Mouse (Mus musculus) limb, embryonic 14.5 days (tissue): ENCODE data around the gene Grik2. TPM values are rescaled to one million over a fixed set of nuclear protein-coding genes. Genes with fewer than 3 reads are reported as not detected.
"Not testable (repeated sequence)": the region's sequence is repeated elsewhere in the genome, so short reads cannot be mapped to it uniquely, and the experiment has no call there.

ENCODE experiments used
- ATAC-seq: fragments of 200-750 bp; cut with Nextera tagmentation; 2 replicates; pipeline ENCODE4 v1.8.0; 2017; ENCODE audit warnings: low read depth, moderate number of reproducible peaks, moderate TSS enrichment; ENCODE audit not compliant: low FRiP score
- DNase-seq: peaks from one replicate; pipeline ENCODE4 v3.0.0-alpha.2; 2015; ENCODE audit warnings: low spot score
- H3K27ac ChIP-seq: fragments of 300-500 bp; sonication (generic); replicated peaks from 2 replicates; pipeline ENCODE4 v1.5.1; 2014; ENCODE audit warnings: low read depth, mild to moderate bottlenecking, low read length, moderate library complexity, mixed read lengths
- H3K27me3 ChIP-seq: fragments of 300-500 bp; sonication (generic); 2 replicates; pipeline ENCODE4 v1.6.1; 2014; ENCODE audit warnings: low read length, mixed read lengths; ENCODE audit not compliant: control insufficient read depth, insufficient read depth
- H3K36me3 ChIP-seq: fragments of 300-500 bp; sonication (generic); 2 replicates; pipeline ENCODE4 v1.6.1; 2014; ENCODE audit warnings: mild to moderate bottlenecking, low read length, moderate library complexity, mixed read lengths; ENCODE audit not compliant: control insufficient read depth, insufficient read depth
- H3K4me1 ChIP-seq: fragments of 300-500 bp; sonication (generic); 2 replicates; pipeline ENCODE4 v1.6.1; 2014; ENCODE audit warnings: antibody characterized with exemption, low read length, mixed read lengths; ENCODE audit not compliant: control insufficient read depth, insufficient read depth
- H3K4me2 ChIP-seq: fragments of 300-500 bp; sonication (generic); replicated peaks from 2 replicates; pipeline ENCODE4 v1.6.1; 2014; ENCODE audit warnings: low read depth, mild to moderate bottlenecking, low read length, moderate library complexity; ENCODE audit not compliant: severe bottlenecking
- H3K4me3 ChIP-seq: fragments of 300-500 bp; sonication (generic); replicated peaks from 2 replicates; pipeline ENCODE4 v1.5.1; 2014; ENCODE audit warnings: low read length
- H3K9ac ChIP-seq: fragments of 300-500 bp; sonication (generic); 2 replicates; pipeline ENCODE4 v1.6.1; 2014; ENCODE audit warnings: mild to moderate bottlenecking, low read depth, low read length, moderate library complexity; ENCODE audit not compliant: severe bottlenecking
- H3K9me3 ChIP-seq: fragments of 300-500 bp; sonication (generic); 2 replicates; pipeline ENCODE4 v1.6.1; 2016; ENCODE audit warnings: low read length; ENCODE audit not compliant: control insufficient read depth
- POLR2A ChIP-seq: fragments of 200-500 bp; IDR thresholded peaks from 2 replicates; pipeline ENCODE4 v1.8.0; 2012; ENCODE audit warnings: inconsistent platforms, mild to moderate bottlenecking, moderate library complexity, borderline replicate concordance; ENCODE audit not compliant: insufficient read depth, insufficient read length; ENCODE audit errors: extremely low read depth
- WGBS: fragments of 180-500 bp; shearing (Covaris S2); extraction: QIAGEN DNeasy Blood & Tissue Kit; methylation state at CpG from one replicate; pipeline ENCODE4 v1.1.7; 2014; 5-methylcytosine and 5-hydroxymethylcytosine counted together
- polyA plus RNA-seq, 2 experiments: library from polyadenylated mRNA; depleted of rRNA in 1 of 2; stranded (reverse) in 1 of 2; unstranded in 1 of 2; fragments of >200 nt; fragmentation: Nextera tagmentation in 1 of 2; extraction: Ambion mirVana in 1 of 2; gene quantifications; 2 replicates each; pipeline versions ENCODE4 v1.2.1 to v1.2.3; 2012 to 2014

The Grik2 gene
- polyA plus RNA-seq, 2 experiments, result 2.7 to 3.5 TPM

GRCm38 (mm10) chr10:49191291-49191690 lies 597.3 kb downstream of the Grik2 start:
- no peaks in the 10 kb centered on the region for H3K36me3 ChIP-seq
- no peaks in the 10 kb centered on the region for H3K4me1 ChIP-seq
- H3K27ac ChIP-seq, result no peak overlapping the region
- no peak overlapping the region for H3K9ac ChIP-seq
- no peak overlapping the region for H3K4me2 ChIP-seq
- DNase-seq, result no peak
- H3K4me3 ChIP-seq, result no peak overlapping the region
- H3K9me3 ChIP-seq, result no peaks in the 10 kb centered on the region
- no peak for TF ChIP-seq POLR2A
- 27% methylated on average over 1 of the region's 1 CpGs for WGBS
- ATAC-seq, result no peak
- H3K27me3 ChIP-seq, result no peaks in the 10 kb centered on the region

GRCm38 (mm10) chr10:49154134-49154533 lies 634.4 kb downstream of the Grik2 start:
- Histone ChIP-seq H3K9me3 (no peaks in the 10 kb centered on the region), H3K27ac (no peak overlapping the region), H3K4me2 (no peak overlapping the region), H3K27me3 (no peaks in the 10 kb centered on the region), H3K9ac (no peak overlapping the region), H3K4me1 (no peaks in the 10 kb centered on the region), H3K36me3 (no peaks in the 10 kb centered on the region), H3K4me3 (no peak overlapping the region)
- DNase-seq (no peak), ATAC-seq (no peak)
- TF ChIP-seq POLR2A, result no peak
- WGBS, result 79% methylated on average over 4 of the region's 4 CpGs

- 90% methylated on average over 4 of the region's 4 CpGs for WGBS
Measured at GRCm38 (mm10) chr10:49151496-49151895, 637.1 kb downstream of the Grik2 start.

GRCm38 (mm10) chr10:49149714-49150113 lies 638.9 kb downstream of the Grik2 start:
- DNase-seq (no peak), ATAC-seq (no peak)
- WGBS, result 75% methylated on average over 4 of the region's 4 CpGs
- TF ChIP-seq POLR2A, result no peak
- Histone ChIP-seq H3K4me1 (no peaks in the 10 kb centered on the region), H3K9ac (no peak overlapping the region), H3K9me3 (no peaks in the 10 kb centered on the region), H3K36me3 (no peaks in the 10 kb centered on the region), H3K27ac (no peak overlapping the region), H3K4me2 (no peak overlapping the region), H3K27me3 (no peaks in the 10 kb centered on the region), H3K4me3 (no peak overlapping the region)

More at GRCm38 (mm10) chr10:49151496-49151895, 637.1 kb downstream of the Grik2 start:
- not testable (repeated sequence) for H3K27me3 ChIP-seq, H3K9ac ChIP-seq, H3K36me3 ChIP-seq, H3K4me3 ChIP-seq, H3K9me3 ChIP-seq, ATAC-seq, DNase-seq, H3K4me1 ChIP-seq, H3K4me2 ChIP-seq, H3K27ac ChIP-seq

GRCm38 (mm10) chr10:49142658-49143057 lies 645.9 kb downstream of the Grik2 start:
- ATAC-seq (no peak), DNase-seq (no peak)
- no peaks in the 10 kb centered on the region for H3K36me3 ChIP-seq
- WGBS, result 91% methylated on average over 3 of the region's 3 CpGs
- no peak for TF ChIP-seq POLR2A
- H3K27ac ChIP-seq, result no peak overlapping the region
- H3K4me1 ChIP-seq, result no peaks in the 10 kb centered on the region
- H3K27me3 ChIP-seq, result no peaks in the 10 kb centered on the region
- no peaks in the 10 kb centered on the region for H3K9me3 ChIP-seq
- no peak overlapping the region for H3K9ac ChIP-seq
- no peak overlapping the region for H3K4me2 ChIP-seq
- no peak overlapping the region for H3K4me3 ChIP-seq

- Histone ChIP-seq H3K4me1 (no peaks in the 10 kb centered on the region), H3K4me3 (no peak overlapping the region), H3K4me2 (no peak overlapping the region), H3K9me3 (no peaks in the 10 kb centered on the region), H3K36me3 (no peaks in the 10 kb centered on the region), H3K27ac (no peak overlapping the region), H3K9ac (no peak overlapping the region), H3K27me3 (no peaks in the 10 kb centered on the region)
- DNase-seq, result no peak
- TF ChIP-seq POLR2A, result no peak
- ATAC-seq, result no peak
Measured at GRCm38 (mm10) chr10:49136816-49137215, 651.8 kb downstream of the Grik2 start.
